Mouse (Mus musculus): ENCODE results near the gene Pigt.

DNA sequence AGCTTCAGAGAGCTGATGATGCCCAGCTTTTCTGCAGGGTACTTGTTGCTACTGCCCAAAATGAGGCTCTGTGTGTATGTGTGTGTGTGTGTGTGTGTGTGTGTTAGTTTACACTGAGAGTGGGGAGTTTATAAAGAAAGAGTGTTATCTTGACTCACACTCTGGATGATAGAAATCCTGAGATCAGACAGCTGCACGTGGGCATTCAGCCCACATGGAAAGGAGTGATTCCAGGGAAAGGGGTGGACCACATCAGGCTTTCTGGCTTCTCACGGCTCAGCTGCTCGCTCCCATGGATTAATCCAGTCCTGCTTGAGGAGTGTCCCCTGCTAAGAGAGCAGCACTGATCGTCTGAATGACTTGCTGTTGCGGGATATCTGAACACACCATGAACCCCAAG, 44.8 kb downstream of the Pigt start:
- TF ChIP-seq POLR2A (IDR thresholded peaks at IDR 0.05; ENCODE audit: borderline replicate concordance, extremely low read depth, insufficient read depth, insufficient read length, poor library complexity, severe bottlenecking) (no peak), CTCF (IDR thresholded peaks at IDR 0.05; ENCODE audit: borderline replicate concordance, extremely low read depth, insufficient read depth, insufficient read length) (no peak)

All from brain, embryonic 14.5 days (tissue).